Mouse (Mus musculus): ENCODE data around the gene Lrig1.

DNA sequence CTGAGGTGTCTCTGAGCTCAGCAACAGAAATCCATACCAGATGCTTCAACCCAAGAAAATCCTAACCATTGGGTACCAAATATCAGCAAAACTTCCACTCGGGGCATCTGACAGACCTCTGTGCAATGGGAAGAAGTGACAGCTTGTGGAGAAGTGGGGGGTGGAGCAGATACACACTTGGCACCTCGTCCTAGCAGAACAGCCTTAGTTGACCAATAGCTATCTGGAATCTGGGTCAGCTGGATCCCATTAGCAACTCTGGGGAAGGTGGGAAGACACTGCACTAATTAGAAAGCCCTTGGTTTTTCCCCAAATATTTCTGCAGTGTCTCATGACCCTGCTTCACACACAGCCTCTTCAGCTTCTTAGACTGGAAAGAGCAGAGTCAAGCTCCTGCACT lies 73.2 kb downstream of the Lrig1 start:
- TF ChIP-seq CTCF (IDR thresholded peaks at IDR 0.05) (no peak), EP300 (IDR thresholded peaks at IDR 0.05) (no peak)

All from lung, postnatal 0 days (tissue).